Mouse (Mus musculus) large intestine, adult 2 months (tissue): ENCODE results near the gene H2-Oa. TPM values are rescaled to one million over a fixed set of nuclear protein-coding genes. Genes with fewer than 3 reads are reported as not detected.

Experiments used
- DNase-seq: peaks from one replicate; pipeline ENCODE4 v3.0.0-alpha.2; 2012; ENCODE audit warnings: low read depth, low spot score
- WGBS: fragments of 180-500 bp; shearing (Covaris S2); methylation state at CpG from one replicate; pipeline ENCODE4 v1.1.7; 2018; 5-methylcytosine and 5-hydroxymethylcytosine counted together
- polyA plus RNA-seq: library from polyadenylated mRNA; depleted of rRNA; stranded (reverse); fragments of >200 nt; gene quantifications from 2 replicates; pipeline ENCODE4 v1.2.3, GENCODE M21; 2012

The H2-Oa gene
- polyA plus RNA-seq, 1 experiment, result 21.5 TPM

GRCm38 (mm10) chr17:34119249-34120179 lies 27.4 kb downstream of the H2-Oa start, which contains the start of gene H2-DMa:
Gene H2-DMa, plus strand, starts transcription at chr17:34119541.
- under 1% methylated on average over 96 of the region's 96 CpGs for WGBS
- DNase-seq, result no peak

GRCm38 (mm10) chr17:34120180-34120723 lies 28.1 kb downstream of the H2-Oa start:
- no peak for DNase-seq
- WGBS, result under 1% methylated on average over 41 of the region's 42 CpGs

- WGBS, result 2% methylated on average over 30 of the region's 31 CpGs
- DNase-seq, result no peak
Observed at GRCm38 (mm10) chr17:34120814-34121171, 28.7 kb downstream of the H2-Oa start.

- DNase-seq, result no peak
- whole genome bisulfite sequencing, result 0% methylated on average over 34 of the region's 35 CpGs
Observed at GRCm38 (mm10) chr17:34121172-34121878, 29.2 kb downstream of the H2-Oa start.

GRCm38 (mm10) chr17:34121879-34122187 lies 29.7 kb downstream of the H2-Oa start:
- no peak for DNase-seq
- WGBS, result 2% methylated on average over 10 of the region's 10 CpGs

- under 1% methylated on average over 72 of the region's 75 CpGs for WGBS
- DNase-seq, result no peak
Observed at GRCm38 (mm10) chr17:34122188-34122984, 30.2 kb downstream of the H2-Oa start, which contains the start of gene Brd2. Gene Brd2, minus strand, starts transcription at chr17:34122634.

- WGBS, result 1% methylated on average over 7 of the region's 7 CpGs
Observed at GRCm38 (mm10) chr17:34123111-34123510, 31.0 kb downstream of the H2-Oa start.

GRCm38 (mm10) chr17:34123518-34123917 lies 31.4 kb downstream of the H2-Oa start:
- no peak for DNase-seq
- 3% methylated on average over 2 of the region's 2 CpGs for WGBS

More at GRCm38 (mm10) chr17:34123111-34123510, 31.0 kb downstream of the H2-Oa start:
- DNase-seq, result no peak

- DNase-seq, result no peak
- WGBS, result 52% methylated on average over 6 of the region's 6 CpGs
Observed at GRCm38 (mm10) chr17:34124649-34125048, 32.5 kb downstream of the H2-Oa start.

- WGBS, result 23% methylated on average over 9 of the region's 9 CpGs
- DNase-seq, result no peak
Observed at GRCm38 (mm10) chr17:34126826-34127420, 34.8 kb downstream of the H2-Oa start.

GRCm38 (mm10) chr17:34127475-34127874 lies 35.3 kb downstream of the H2-Oa start:
- 6% methylated on average over 6 of the region's 6 CpGs for WGBS
- DNase-seq, result no peak

- 61% methylated on average over 13 of the region's 13 CpGs for WGBS
- DNase-seq, result no peak
Observed at GRCm38 (mm10) chr17:34128264-34128937, 36.3 kb downstream of the H2-Oa start.

GRCm38 (mm10) chr17:34128944-34129791 lies 37.0 kb downstream of the H2-Oa start:
- DNase-seq, result no peak
- 28% methylated on average over 18 of the region's 18 CpGs for WGBS

- 47% methylated on average over 19 of the region's 19 CpGs for WGBS
Observed at GRCm38 (mm10) chr17:34130073-34130947, 38.2 kb downstream of the H2-Oa start.

GRCm38 (mm10) chr17:34131911-34132310 lies 39.8 kb downstream of the H2-Oa start:
- WGBS, result 78% methylated on average over 7 of the region's 7 CpGs
- no peak for DNase-seq

More at GRCm38 (mm10) chr17:34130073-34130947, 38.2 kb downstream of the H2-Oa start:
- DNase-seq, result no peak

GRCm38 (mm10) chr17:34133289-34133688 lies 41.1 kb downstream of the H2-Oa start:
- 71% methylated on average over 11 of the region's 11 CpGs for WGBS
- no peak for DNase-seq

- 71% methylated on average over 3 of the region's 3 CpGs for WGBS
- no peak for DNase-seq
Observed at GRCm38 (mm10) chr17:34134451-34134850, 42.3 kb downstream of the H2-Oa start.
